Mouse (Mus musculus) erythroblast, embryonic 14.5 days (primary cell): ENCODE measurements around the gene Asb2.

ENCODE experiments used
- GATA1 ChIP-seq: IDR thresholded peaks from 2 replicates; pipeline ENCODE4 v1.6.1; 2012; ENCODE audit warnings: low read length, inconsistent platforms, mixed read lengths
- TAL1 ChIP-seq: IDR thresholded peaks from 3 replicates; pipeline ENCODE4 v1.6.1; 2012; ENCODE audit warnings: low read length, inconsistent platforms, mixed read lengths

DNA sequence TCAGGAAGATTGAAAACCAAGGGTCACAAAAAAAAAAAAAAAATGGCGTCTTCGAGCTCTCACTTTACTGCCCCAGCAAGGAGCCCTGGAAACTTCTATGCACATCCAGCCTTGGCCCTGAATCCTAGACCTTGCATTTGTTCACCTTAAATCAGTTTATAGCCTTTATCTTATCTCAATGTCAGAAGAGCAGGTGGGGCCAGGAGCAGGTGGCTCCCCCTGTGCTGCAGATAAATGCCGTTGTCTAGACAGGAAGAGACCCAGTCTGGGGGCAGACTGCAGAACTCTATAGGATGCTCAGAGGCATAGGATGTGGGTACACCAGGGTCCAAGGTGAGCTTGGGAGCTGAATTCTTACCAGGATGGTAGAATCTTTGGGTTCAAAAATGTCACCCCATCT, 63.4 kb downstream of the Asb2 start:
- TF ChIP-seq GATA1, result no peak
- TF ChIP-seq TAL1, result no peak
